Mouse (Mus musculus): ENCODE results near the gene Crygn. TPM values are rescaled to one million over a fixed set of nuclear protein-coding genes. Genes with fewer than 3 reads are reported as not detected.

Crygn gene
- polyA plus RNA-seq, 1 experiment from 2014 or later: not detected

DNA sequence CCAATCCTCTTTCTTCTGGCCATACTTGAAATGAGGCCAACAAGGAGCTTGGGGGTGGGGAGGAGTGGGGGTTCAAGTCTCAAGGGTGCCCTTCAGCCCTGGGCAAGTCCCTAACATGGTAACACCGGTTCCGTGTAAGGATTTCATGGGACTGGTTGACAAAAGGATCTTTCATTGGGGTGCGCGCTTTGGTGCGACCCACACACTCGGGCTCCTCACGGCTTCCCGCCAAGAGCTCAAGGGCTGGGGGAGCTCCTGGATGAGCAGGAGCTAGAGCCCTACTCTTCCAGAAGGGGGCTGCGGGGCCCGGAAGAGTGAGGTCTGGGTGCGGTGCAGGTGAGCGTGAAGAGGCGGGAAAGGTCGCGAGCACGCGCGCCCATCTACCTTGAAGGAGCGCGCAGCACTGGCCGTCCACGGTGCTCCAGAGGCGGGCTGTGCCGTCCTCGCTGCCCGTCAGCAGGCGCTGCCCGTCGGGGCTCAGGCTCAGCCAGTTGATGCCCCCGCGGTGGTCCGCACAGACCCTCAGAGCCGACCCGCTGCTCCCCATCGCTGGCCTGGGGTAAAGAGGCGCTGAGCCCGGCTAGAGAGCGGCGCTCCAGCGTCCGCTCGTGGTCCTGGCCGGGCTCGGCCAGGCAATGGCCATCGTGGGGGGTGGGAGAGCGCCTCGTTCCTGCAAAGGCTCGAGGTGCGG lies 27.9 kb downstream of the Crygn start:
- peaks cover 25% of the 10 kb centered on the region; the same call in 1 of the 2 replicates for H3K36me3 ChIP-seq
- 1% methylated on average over 49 of the region's 49 CpGs for whole genome bisulfite sequencing
- H3K9ac ChIP-seq (replicated peaks): peak overlapping the region; percentile 92
- H3K4me1 ChIP-seq (replicated peaks): peaks cover 65% of the 10 kb centered on the region
- no peaks in the 10 kb centered on the region for H3K27me3 ChIP-seq
- no peaks in the 10 kb centered on the region for H3K9me3 ChIP-seq
- H3K4me2 ChIP-seq: peak overlapping the region; percentile 87
- H3K4me3 ChIP-seq (replicated peaks): peak overlapping the region; percentile 79
- H3K27ac ChIP-seq: peak overlapping the region; percentile 75
- 0 out of 2 replicates have a peak, but pooled peaks have one; percentile 28 for ATAC-seq (ENCODE audit: insufficient number of reproducible peaks, insufficient read depth, low FRiP score, low TSS enrichment, low read depth)

DNA sequence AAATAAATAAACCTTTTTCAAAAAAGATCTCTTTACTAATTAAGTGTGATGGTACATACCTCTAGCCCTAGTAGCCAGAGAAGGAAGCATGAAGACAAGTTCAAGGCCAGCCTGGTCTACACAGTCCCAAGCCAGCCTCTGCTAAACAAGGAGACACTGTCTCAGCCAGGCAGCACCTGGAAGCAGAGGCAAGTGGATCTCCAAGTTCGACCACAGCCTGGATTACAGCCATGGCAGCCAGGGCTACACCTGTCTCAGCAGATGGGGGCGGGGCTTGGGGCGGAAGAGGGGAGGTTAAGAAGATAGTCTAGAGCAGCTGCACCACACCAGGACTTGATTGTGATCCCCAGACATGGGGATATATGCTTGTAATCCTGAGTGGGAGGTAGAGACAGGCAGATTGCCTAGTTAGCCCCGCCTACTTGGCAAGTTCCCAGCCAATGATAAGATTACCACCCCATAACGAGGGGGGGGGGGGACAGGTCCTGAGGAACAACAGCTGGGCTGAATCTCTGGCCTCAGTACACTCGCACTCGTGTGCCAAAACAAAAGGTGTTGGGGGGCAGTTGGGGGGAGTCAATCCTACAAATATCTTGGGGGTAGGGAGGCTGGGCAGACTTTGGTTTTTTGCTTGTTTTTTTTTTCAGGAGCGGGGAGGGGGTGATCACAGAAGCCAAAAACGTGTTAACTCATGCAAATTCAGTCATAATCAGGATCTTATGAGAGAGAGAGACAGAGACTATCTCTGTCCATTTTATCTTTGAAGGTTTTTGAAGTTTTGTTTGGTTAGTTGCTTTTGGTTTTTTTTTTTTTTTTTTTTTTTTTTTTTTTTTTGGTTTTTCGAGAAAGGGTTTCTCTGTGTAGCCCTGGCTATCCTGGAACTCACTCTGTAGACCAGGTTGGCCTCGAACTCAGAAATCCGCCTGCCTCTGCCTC lies 30.6 kb downstream of the Crygn start:
- H3K27me3 ChIP-seq: no peaks in the 10 kb centered on the region
- ATAC-seq (ENCODE audit: insufficient number of reproducible peaks, insufficient read depth, low FRiP score, low TSS enrichment, low read depth): no peak
- no peak overlapping the region for H3K4me3 ChIP-seq (replicated peaks)
- no peak overlapping the region for H3K27ac ChIP-seq
- no peak overlapping the region for H3K4me2 ChIP-seq
- no peaks in the 10 kb centered on the region for H3K9me3 ChIP-seq
- H3K36me3 ChIP-seq: peaks cover 31% of the 10 kb centered on the region
- no peak overlapping the region for H3K9ac ChIP-seq (replicated peaks)
- peaks cover 56% of the 10 kb centered on the region for H3K4me1 ChIP-seq (replicated peaks)
- WGBS: 66% methylated on average over 12 of the region's 12 CpGs

DNA sequence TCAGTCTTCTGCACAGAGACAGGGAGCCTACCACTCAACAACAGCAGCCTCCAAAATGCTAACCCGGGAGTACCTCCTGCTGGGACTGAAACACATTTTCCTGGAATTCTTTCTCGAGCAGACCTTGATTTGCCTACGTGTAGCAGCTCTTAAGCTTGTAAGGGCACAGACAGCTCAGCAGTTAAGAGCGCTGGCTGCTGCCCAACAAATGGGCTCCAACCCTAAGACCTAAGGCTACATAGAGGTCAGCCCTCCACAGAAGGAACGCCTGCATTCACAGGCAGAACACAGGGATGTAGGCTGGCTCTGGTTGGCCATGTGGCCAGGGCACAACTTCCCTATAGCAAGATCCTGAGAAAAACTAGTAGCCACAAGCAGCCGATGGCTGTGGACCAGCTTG lies 31.9 kb downstream of the Crygn start:
- Histone ChIP-seq H3K4me3 (replicated peaks) (no peak overlapping the region), H3K9me3 (no peaks in the 10 kb centered on the region), H3K9ac (replicated peaks) (no peak overlapping the region), H3K4me2 (no peak overlapping the region), H3K36me3 (peaks cover 42% of the 10 kb centered on the region), H3K4me1 (replicated peaks) (peaks cover 44% of the 10 kb centered on the region), H3K27ac (peak overlapping the region; percentile 74), H3K27me3 (no peaks in the 10 kb centered on the region)
- ATAC-seq (ENCODE audit: insufficient number of reproducible peaks, insufficient read depth, low FRiP score, low TSS enrichment, low read depth): no peak
- 63% methylated on average over 6 of the region's 6 CpGs for WGBS

DNA sequence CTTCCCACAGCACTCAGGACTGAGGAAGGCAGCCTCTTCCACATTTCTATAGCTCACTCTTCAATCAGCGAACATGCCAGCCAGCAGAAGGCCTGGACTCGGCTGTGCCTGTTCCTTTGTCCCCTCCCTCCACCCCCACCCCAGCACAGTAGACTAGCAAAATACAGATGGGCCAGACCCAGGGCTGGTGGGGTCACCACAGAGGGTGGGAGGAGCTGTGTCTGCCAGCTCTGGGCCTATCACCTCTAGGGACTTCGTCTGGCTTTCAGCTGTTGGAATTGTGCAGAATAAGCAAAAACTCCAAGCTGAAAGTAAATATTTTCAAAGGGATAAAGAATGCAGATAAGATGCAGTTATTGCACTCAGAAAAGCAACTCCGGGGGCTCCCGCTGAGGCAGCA lies 33.0 kb downstream of the Crygn start:
- Histone ChIP-seq H3K27me3 (no peaks in the 10 kb centered on the region), H3K4me2 (no peak overlapping the region), H3K27ac (peak overlapping the region; percentile 74), H3K9me3 (no peaks in the 10 kb centered on the region), H3K36me3 (peaks cover 48% of the 10 kb centered on the region), H3K4me1 (replicated peaks) (peaks cover 39% of the 10 kb centered on the region), H3K9ac (replicated peaks) (0 out of 2 replicates have a peak overlapping the region, but pooled peaks have one; percentile 27), H3K4me3 (replicated peaks) (no peak overlapping the region)
- 50% methylated on average over 5 of the region's 5 CpGs for WGBS
- ATAC-seq (ENCODE audit: insufficient number of reproducible peaks, insufficient read depth, low FRiP score, low TSS enrichment, low read depth): no peak

DNA sequence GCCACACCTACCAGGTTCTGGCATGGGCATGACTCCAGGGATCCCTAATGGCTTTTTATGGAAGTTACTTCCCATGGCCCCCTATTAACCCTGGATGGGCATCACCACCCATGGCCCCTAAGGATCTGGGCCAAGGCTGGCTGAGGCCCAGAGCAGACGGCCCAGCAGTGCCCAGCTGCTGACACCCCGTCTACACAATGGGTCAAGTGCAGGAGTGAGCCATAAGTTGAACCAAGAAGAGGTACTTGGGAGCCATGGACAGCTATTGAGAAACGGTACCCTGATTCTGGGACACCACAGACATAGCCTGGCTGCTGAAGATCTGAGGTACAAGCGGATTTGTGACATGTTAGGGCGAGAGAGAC lies 33.6 kb downstream of the Crygn start:
- Histone ChIP-seq H3K4me2 (no peak overlapping the region), H3K9ac (replicated peaks) (0 out of 2 replicates have a peak overlapping the region, but pooled peaks have one; percentile 27), H3K4me1 (replicated peaks) (peaks cover 33% of the 10 kb centered on the region), H3K27me3 (no peaks in the 10 kb centered on the region), H3K36me3 (peaks cover 54% of the 10 kb centered on the region), H3K9me3 (no peaks in the 10 kb centered on the region), H3K4me3 (replicated peaks) (no peak overlapping the region), H3K27ac (peak overlapping the region; percentile 74)
- 86% methylated on average over 5 of the region's 5 CpGs for WGBS
- ATAC-seq (ENCODE audit: insufficient number of reproducible peaks, insufficient read depth, low FRiP score, low TSS enrichment, low read depth): no peak

DNA sequence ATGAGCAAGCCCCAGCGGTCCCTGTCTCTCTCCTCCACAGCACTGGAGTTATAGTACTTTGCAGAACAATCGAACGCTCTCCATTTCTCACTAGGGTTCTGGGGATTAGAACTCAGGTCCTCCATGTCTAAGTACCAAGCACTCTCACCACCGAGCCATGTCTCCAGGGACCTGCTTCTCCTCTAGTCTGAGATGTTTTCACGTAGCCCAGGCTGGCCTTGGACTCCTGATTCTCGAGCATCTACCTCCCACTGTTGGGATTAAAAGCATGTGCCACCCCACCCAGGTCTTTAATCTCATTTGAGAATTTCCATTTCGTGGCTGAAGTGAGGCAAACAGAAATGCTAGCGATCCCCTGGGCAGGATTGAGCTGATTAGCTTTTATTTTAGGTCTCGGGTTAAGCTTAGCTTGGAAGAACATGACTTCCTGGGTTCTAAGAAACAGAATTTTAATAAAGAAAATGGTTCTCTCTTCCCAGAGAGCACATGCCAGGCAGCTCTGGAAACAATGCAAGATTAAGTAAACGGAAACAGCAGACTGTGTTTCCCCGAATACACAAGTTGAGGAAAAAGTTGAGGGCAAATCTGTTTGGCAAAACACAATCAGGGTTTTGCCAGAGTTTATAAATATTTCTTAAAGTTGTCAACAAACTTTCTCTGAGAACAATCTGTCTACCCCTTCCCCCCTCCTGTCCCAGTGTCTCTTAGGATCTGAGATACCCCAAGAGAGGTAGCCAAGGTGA lies 34.1 kb downstream of the Crygn start:
- Histone ChIP-seq H3K4me2 (no peak overlapping the region), H3K27ac (peak overlapping the region; percentile 74), H3K9ac (replicated peaks) (no peak overlapping the region), H3K36me3 (peaks cover 59% of the 10 kb centered on the region), H3K4me3 (replicated peaks) (no peak overlapping the region), H3K4me1 (replicated peaks) (peaks cover 29% of the 10 kb centered on the region), H3K27me3 (no peaks in the 10 kb centered on the region), H3K9me3 (no peaks in the 10 kb centered on the region)
- no peak for ATAC-seq (ENCODE audit: insufficient number of reproducible peaks, insufficient read depth, low FRiP score, low TSS enrichment, low read depth)
- WGBS: 82% methylated on average over 11 of the region's 11 CpGs

DNA sequence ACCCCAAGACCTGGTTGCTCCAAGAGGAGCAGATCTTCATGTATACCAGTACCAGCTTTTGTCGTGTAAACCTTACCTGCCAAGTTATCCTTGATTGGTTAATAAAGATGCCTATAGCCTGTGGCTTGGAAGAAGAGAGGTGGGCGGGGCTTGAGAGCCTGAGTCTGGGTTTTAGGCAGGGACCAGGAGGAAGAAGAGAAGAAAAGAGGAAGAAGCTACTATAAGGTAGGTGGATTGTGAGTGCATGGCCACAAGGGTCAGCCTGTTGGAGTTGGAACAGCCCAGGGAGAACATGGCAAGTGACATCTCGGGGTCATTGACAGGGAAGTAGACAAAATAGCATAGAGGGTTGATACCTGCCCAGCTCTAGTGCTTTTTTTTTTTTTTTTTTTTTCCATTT lies 38.0 kb downstream of the Crygn start:
- no peak for ATAC-seq (ENCODE audit: insufficient number of reproducible peaks, insufficient read depth, low FRiP score, low TSS enrichment, low read depth)
- Histone ChIP-seq H3K4me1 (replicated peaks) (peaks cover 8% of the 10 kb centered on the region), H3K27ac (no peak overlapping the region), H3K9ac (replicated peaks) (no peak overlapping the region), H3K4me3 (replicated peaks) (no peak overlapping the region), H3K36me3 (peaks cover 72% of the 10 kb centered on the region), H3K27me3 (no peaks in the 10 kb centered on the region), H3K9me3 (no peaks in the 10 kb centered on the region), H3K4me2 (no peak overlapping the region)
- 89% methylated on average over 3 of the region's 3 CpGs for WGBS

DNA sequence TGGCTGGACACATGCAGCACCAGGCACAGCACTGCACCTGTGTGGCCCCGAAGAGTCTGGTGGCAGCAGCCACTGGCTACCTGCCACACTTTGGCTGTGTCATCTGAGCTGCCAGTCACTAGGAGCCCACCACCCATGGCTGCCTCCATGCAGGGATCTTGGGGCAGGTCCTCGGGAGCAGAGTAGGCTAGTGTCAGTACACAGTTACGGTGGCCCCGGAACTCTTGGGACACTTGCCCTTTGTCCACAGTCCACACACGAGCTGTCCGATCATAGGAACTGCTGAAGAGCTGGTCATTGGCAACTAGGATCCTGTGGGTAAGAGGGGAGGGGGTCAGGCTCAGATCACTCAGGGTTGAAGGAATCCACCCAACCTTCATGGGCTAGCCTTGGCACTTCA lies 39.7 kb downstream of the Crygn start:
- Histone ChIP-seq H3K4me2 (no peak overlapping the region), H3K27me3 (no peaks in the 10 kb centered on the region), H3K4me3 (replicated peaks) (no peak overlapping the region), H3K9ac (replicated peaks) (no peak overlapping the region), H3K9me3 (no peaks in the 10 kb centered on the region), H3K4me1 (replicated peaks) (no peaks in the 10 kb centered on the region), H3K27ac (no peak overlapping the region), H3K36me3 (peaks cover 90% of the 10 kb centered on the region)
- no peak for ATAC-seq (ENCODE audit: insufficient number of reproducible peaks, insufficient read depth, low FRiP score, low TSS enrichment, low read depth)
- 88% methylated on average over 6 of the region's 6 CpGs for WGBS

DNA sequence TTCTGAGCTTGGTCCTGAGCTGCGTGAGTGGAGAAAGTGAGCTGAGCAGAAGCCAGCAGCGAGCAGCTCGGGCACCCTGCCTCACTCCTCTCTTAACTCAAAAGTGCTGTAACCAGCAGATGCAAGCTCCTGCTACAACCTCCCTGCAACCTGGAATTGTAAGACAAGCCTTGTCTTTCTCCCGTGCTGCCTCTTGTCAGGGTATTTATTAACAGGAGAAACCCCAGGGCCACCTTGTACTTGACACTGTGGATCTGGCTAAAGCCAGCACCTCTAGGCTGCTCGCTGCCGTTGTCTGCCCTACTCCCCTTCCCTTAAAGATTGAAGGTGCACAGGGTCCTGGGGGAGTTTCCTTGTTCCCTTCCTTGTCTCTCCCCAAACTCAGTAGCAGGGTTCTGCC lies 43.8 kb downstream of the Crygn start:
- Histone ChIP-seq H3K27me3 (no peaks in the 10 kb centered on the region), H3K4me3 (replicated peaks) (no peak overlapping the region), H3K36me3 (peaks cover 99% of the 10 kb centered on the region), H3K9ac (replicated peaks) (no peak overlapping the region), H3K27ac (no peak overlapping the region), H3K4me1 (replicated peaks) (no peaks in the 10 kb centered on the region), H3K4me2 (no peak overlapping the region), H3K9me3 (peaks cover 7% of the 10 kb centered on the region; the same call in 1 of the 2 replicates)
- no peak for ATAC-seq (ENCODE audit: insufficient number of reproducible peaks, insufficient read depth, low FRiP score, low TSS enrichment, low read depth)
- 85% methylated on average over 6 of the region's 6 CpGs for WGBS

DNA sequence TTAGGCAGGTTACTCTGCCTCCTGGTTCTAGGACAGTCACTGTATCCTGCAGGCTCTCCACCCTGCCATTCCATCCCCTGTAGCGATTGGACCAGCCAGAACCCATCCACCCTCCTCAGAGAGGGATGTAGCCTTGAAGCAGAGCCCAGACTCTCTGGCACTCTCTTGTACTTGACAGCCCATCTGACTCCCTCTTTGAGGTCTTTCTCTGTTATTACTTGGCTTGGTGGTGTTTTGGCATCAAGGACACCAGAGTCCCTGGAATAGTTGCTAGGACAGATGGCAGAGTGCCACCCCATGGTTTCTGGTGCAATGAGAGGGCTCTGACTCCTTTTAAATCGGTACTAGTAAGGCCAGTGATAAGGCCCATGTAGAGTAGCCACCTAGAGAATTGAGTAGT lies 44.6 kb downstream of the Crygn start:
- H3K36me3 ChIP-seq: peaks cover 100% of the 10 kb centered on the region
- no peak overlapping the region for H3K9ac ChIP-seq (replicated peaks)

DNA sequence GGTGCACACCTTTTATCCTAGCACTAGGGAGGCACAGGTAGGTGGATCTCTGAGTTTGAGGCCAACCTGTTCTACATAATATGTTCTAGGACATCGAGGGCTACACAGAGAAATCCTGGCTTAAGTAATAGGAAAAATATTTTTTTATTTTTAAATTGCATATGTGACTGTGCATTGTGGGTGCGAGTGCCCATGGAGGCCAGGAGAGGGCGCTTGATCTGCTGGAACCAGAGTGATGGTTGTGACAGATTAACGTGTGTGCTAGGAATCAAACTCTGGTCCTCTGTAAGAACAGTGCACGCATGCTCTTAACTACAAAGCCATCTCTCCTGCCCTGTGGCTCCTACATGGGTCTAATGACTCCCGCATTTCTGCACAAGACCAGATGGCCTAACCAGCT lies 46.2 kb downstream of the Crygn start:
- H3K27ac ChIP-seq: no peak overlapping the region
- H3K9me3 ChIP-seq: peaks cover 7% of the 10 kb centered on the region; the same call in 1 of the 2 replicates
- H3K9ac ChIP-seq (replicated peaks): no peak overlapping the region
- no peak overlapping the region for H3K4me2 ChIP-seq
- H3K4me1 ChIP-seq (replicated peaks): no peaks in the 10 kb centered on the region
- peaks cover 100% of the 10 kb centered on the region for H3K36me3 ChIP-seq
- no peak for ATAC-seq (ENCODE audit: insufficient number of reproducible peaks, insufficient read depth, low FRiP score, low TSS enrichment, low read depth)
- 96% methylated on average over 6 of the region's 6 CpGs for WGBS
- H3K27me3 ChIP-seq: no peaks in the 10 kb centered on the region
- no peak overlapping the region for H3K4me3 ChIP-seq (replicated peaks)

More for the DNA sequence above, 44.6 kb downstream of the Crygn start:
- H3K4me3 ChIP-seq (replicated peaks): no peak overlapping the region
- H3K27ac ChIP-seq: no peak overlapping the region
- WGBS: 79% methylated on average over 2 of the region's 2 CpGs
- ATAC-seq (ENCODE audit: insufficient number of reproducible peaks, insufficient read depth, low FRiP score, low TSS enrichment, low read depth): no peak
- peaks cover 7% of the 10 kb centered on the region; the same call in 1 of the 2 replicates for H3K9me3 ChIP-seq
- H3K27me3 ChIP-seq: no peaks in the 10 kb centered on the region
- no peak overlapping the region for H3K4me2 ChIP-seq
- no peaks in the 10 kb centered on the region for H3K4me1 ChIP-seq (replicated peaks)
